In the genomic region with DNA sequence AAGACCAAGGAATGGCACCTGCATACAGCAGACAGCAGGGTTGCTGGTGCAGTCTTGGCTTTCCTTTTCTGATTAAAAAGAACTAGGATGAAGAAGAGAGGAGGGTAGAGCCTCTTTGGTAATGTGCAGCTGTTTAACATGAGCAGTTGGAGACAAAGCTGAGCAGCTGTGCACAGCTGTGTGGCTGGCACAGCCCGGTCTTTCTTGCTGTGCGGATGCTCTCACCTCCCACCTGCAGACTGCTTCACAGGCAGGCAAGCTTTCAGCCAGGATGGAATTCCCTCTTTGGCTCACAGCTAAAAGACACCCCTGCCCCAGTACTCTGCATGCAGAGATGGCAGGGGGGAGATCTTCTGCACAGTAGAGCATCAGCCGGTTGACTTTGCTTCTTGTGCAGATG, we compare ENCODE assay signal across 17 mouse cellular contexts. TPM values are rescaled to one million over a fixed set of nuclear protein-coding genes. Genes with fewer than 3 reads are reported as not detected.
DNase-seq lines count a peak whose midpoint lies in the region; ATAC-seq lines count a peak whose summit lies in the region.
"Had no signal": no experiment of that assay in that cellular context is flagged by ENCODE, and none has a peak within 500 bp of the region (broad histone marks: within the 10 kb centered on the region; RNA-seq: fewer than 3 reads in every experiment).

No protein-coding gene starts in this region.

- no peak overlapping the region for H3K9ac ChIP-seq in forebrain, embryonic 16.5 days (replicated peaks; ENCODE audit: low read depth, low read length)
- no peak overlapping the region for H3K9ac ChIP-seq in forebrain, embryonic 12.5 days
- H3K9ac ChIP-seq: embryonic facial prominence, embryonic 13.5 days; limb, embryonic 13.5 days; neural tube, embryonic 13.5 days had no signal

- no peaks in the 10 kb centered on the region for H3K9me3 ChIP-seq in forebrain, embryonic 16.5 days (ENCODE audit: control insufficient read depth, low read length)
- no peaks in the 10 kb centered on the region for H3K9me3 ChIP-seq in forebrain, embryonic 12.5 days
- H3K9me3 ChIP-seq: limb, embryonic 13.5 days; neural tube, embryonic 13.5 days had no signal

- no peaks in the 10 kb centered on the region for H3K27me3 ChIP-seq in forebrain, embryonic 16.5 days (replicated peaks; ENCODE audit: control insufficient read depth, insufficient read depth, low read length)
- H3K27me3 ChIP-seq in forebrain, embryonic 12.5 days = no peaks in the 10 kb centered on the region
- H3K27me3 ChIP-seq: embryonic facial prominence, embryonic 13.5 days; limb, embryonic 13.5 days; neural tube, embryonic 13.5 days had no signal

- no peak overlapping the region for H3K4me3 ChIP-seq in forebrain, embryonic 16.5 days (replicated peaks; ENCODE audit: low read length)
- no peak overlapping the region for H3K4me3 ChIP-seq in forebrain, embryonic 12.5 days (replicated peaks)
- H3K4me3 ChIP-seq: embryonic facial prominence, embryonic 13.5 days; left cerebral cortex, adult 2 months; limb, embryonic 13.5 days; neural tube, embryonic 13.5 days had no signal

- peak; percentile 56 for ATAC-seq in forebrain, embryonic 16.5 days
- ATAC-seq in forebrain, embryonic 12.5 days (ENCODE audit: low FRiP score) = no peak

- 76% methylated on average over 3 of the region's 3 CpGs for WGBS in forebrain, embryonic 16.5 days
- 75% methylated on average over 3 of the region's 3 CpGs for WGBS in forebrain, embryonic 12.5 days

- H3K4me2 ChIP-seq in forebrain, embryonic 16.5 days (ENCODE audit: low read length) = no peak overlapping the region
- no peak overlapping the region for H3K4me2 ChIP-seq in forebrain, embryonic 12.5 days
- H3K4me2 ChIP-seq: embryonic facial prominence, embryonic 13.5 days; limb, embryonic 13.5 days; neural tube, embryonic 13.5 days had no signal

- H3K4me1 ChIP-seq in forebrain, embryonic 16.5 days (replicated peaks; ENCODE audit: control insufficient read depth, insufficient read depth, low read length) = no peaks in the 10 kb centered on the region
- H3K4me1 ChIP-seq in forebrain, embryonic 12.5 days = peaks cover 12% of the 10 kb centered on the region
- H3K4me1 ChIP-seq: embryonic facial prominence, embryonic 13.5 days had no signal

- peak; percentile 39 for DNase-seq in kidney, postnatal 10 days
- DNase-seq in kidney, postnatal 25 days = no peak
- DNase-seq in heart, postnatal 4 days = peak; percentile 23
- DNase-seq in thymus, postnatal 14 days = peak; percentile 74
- no peak for DNase-seq in spleen, adult 18-20 months
- DNase-seq in adrenal gland, postnatal 25 days = no peak
- DNase-seq: cerebellum, adult 2 months; gastrocnemius, postnatal 25 days; right cerebral cortex, postnatal 4 days had no signal

- H3K36me3 ChIP-seq in forebrain, embryonic 16.5 days (ENCODE audit: control insufficient read depth, insufficient read depth) = no peaks in the 10 kb centered on the region
- H3K36me3 ChIP-seq in forebrain, embryonic 12.5 days (replicated peaks) = no peaks in the 10 kb centered on the region
- H3K36me3 ChIP-seq: embryonic facial prominence, embryonic 13.5 days; limb, embryonic 13.5 days; neural tube, embryonic 13.5 days had no signal

- no peak overlapping the region for H3K27ac ChIP-seq in forebrain, embryonic 16.5 days (ENCODE audit: low read length)
- H3K27ac ChIP-seq in forebrain, embryonic 12.5 days = no peak overlapping the region
- H3K27ac ChIP-seq: embryonic facial prominence, embryonic 13.5 days; left cerebral cortex, adult 2 months; limb, embryonic 13.5 days; neural tube, embryonic 13.5 days had no signal

RNA-seq across cellular contexts. Expression of a gene that starts 37.3 kb away (rescaled TPM):
- 18.5 and 23.1 TPM in 2 replicates for polyA plus RNA-seq in forebrain, embryonic 16.5 days (2015; fragmentation: Nextera tagmentation; extraction: Ambion mirVana)
- polyA plus RNA-seq in forebrain, embryonic 12.5 days (2016; fragmentation: Nextera tagmentation; extraction: Ambion mirVana) = 2.8 and 3.4 TPM in 2 replicates
- under 1 TPM in 1 of 2 experiments, not detected in 1; 0.05 TPM for total RNA-seq in heart, postnatal 4 days (2021)
- 0.14 and 0.70 TPM in 2 replicates for total RNA-seq in adrenal gland, postnatal 25 days (2021)
- total RNA-seq: common myeloid progenitor, adult 5-6 weeks; megakaryocyte-erythroid progenitor cell, adult 5-6 weeks had no signal

Comparison
In these comparisons a context has a peak if more than half of its experiments do, and no peak if none do; other contexts are left out.
1. DNase-seq: peak in kidney, postnatal 10 days (single experiment), heart, postnatal 4 days (single experiment) and thymus, postnatal 14 days (single experiment); none in kidney, postnatal 25 days (0 of 2), spleen, adult 18-20 months (0 of 2) and adrenal gland, postnatal 25 days (single experiment).